Mouse (Mus musculus) embryonic facial prominence, embryonic 13.5 days (tissue): Measurements from ENCODE around the gene Slc37a4. TPM values are rescaled to one million over a fixed set of nuclear protein-coding genes. Genes with fewer than 3 reads are reported as not detected.
"Not testable (repeated sequence)": the region's sequence is repeated elsewhere in the genome, so short reads cannot be mapped to it uniquely, and the experiment has no call there.

ENCODE experiments used
- ATAC-seq: fragments of 200-750 bp; cut with Nextera tagmentation; 2 replicates; pipeline ENCODE4 v1.8.0; 2017; ENCODE audit warnings: low read depth; ENCODE audit not compliant: insufficient number of reproducible peaks, insufficient read depth, low FRiP score, low TSS enrichment
- H3K27ac ChIP-seq: fragments of 300-500 bp; sonication (generic); 2 replicates; pipeline ENCODE4 v1.5.1; 2015; ENCODE audit warnings: moderate library complexity, mild to moderate bottlenecking, inconsistent platforms
- H3K27me3 ChIP-seq: fragments of 300-500 bp; sonication (generic); 2 replicates; pipeline ENCODE4 v1.6.1; 2015; ENCODE audit warnings: mild to moderate bottlenecking, inconsistent platforms
- H3K36me3 ChIP-seq: fragments of 300-500 bp; sonication (generic); 2 replicates; pipeline ENCODE4 v1.6.1; 2015; ENCODE audit warnings: mild to moderate bottlenecking, inconsistent platforms
- H3K4me1 ChIP-seq: fragments of 300-500 bp; sonication (generic); 2 replicates; pipeline ENCODE4 v1.6.1; 2015; ENCODE audit warnings: inconsistent platforms
- H3K4me2 ChIP-seq: fragments of 300-500 bp; sonication (generic); 2 replicates; pipeline ENCODE4 v1.6.1; 2015; ENCODE audit warnings: moderate library complexity, mild to moderate bottlenecking, inconsistent platforms
- H3K4me3 ChIP-seq: fragments of 300-500 bp; sonication (generic); 2 replicates; pipeline ENCODE4 v1.5.1; 2015; ENCODE audit warnings: mild to moderate bottlenecking, inconsistent platforms
- H3K9ac ChIP-seq: fragments of 300-500 bp; sonication (generic); 2 replicates; pipeline ENCODE4 v1.6.1; 2015; ENCODE audit warnings: mild to moderate bottlenecking, inconsistent platforms
- H3K9me3 ChIP-seq: fragments of 300-500 bp; sonication (generic); 2 replicates; pipeline ENCODE4 v1.6.1; 2016; ENCODE audit warnings: inconsistent platforms
- WGBS: fragments of 180-500 bp; shearing (Covaris S2); methylation state at CpG from one replicate; pipeline ENCODE4 v1.1.7; 2015; ENCODE audit warnings: mixed read lengths; 5-methylcytosine and 5-hydroxymethylcytosine counted together
- polyA plus RNA-seq: library from polyadenylated mRNA; unstranded; fragments of >200 nt; fragmentation: Nextera tagmentation; extraction: Ambion mirVana; gene quantifications from 2 replicates; pipeline ENCODE4 v1.2.1, GENCODE M21; 2015

Slc37a4 gene
- polyA plus RNA-seq, 1 experiment from 2014 or later, result 12.2 TPM

- no peaks in the 10 kb centered on the region for H3K9me3 ChIP-seq
- H3K27me3 ChIP-seq, result no peaks in the 10 kb centered on the region
- H3K4me1 ChIP-seq, result peaks cover 17% of the 10 kb centered on the region
- H3K4me2 ChIP-seq, result no peak overlapping the region
- 92% methylated on average over 6 of the region's 6 CpGs for WGBS
- H3K27ac ChIP-seq, result no peak overlapping the region
- H3K36me3 ChIP-seq, result peaks cover 6% of the 10 kb centered on the region
- H3K9ac ChIP-seq, result no peak overlapping the region
- no peak overlapping the region for H3K4me3 ChIP-seq
- ATAC-seq, result no peak
These were observed 20.5 kb upstream of the Slc37a4 start for GRCm38 (mm10) chr9:44376141-44376540.

- H3K4me1 ChIP-seq, result peaks cover 17% of the 10 kb centered on the region
- H3K27me3 ChIP-seq, H3K27ac ChIP-seq, H3K4me3 ChIP-seq, H3K9ac ChIP-seq, H3K9me3 ChIP-seq, ATAC-seq, H3K4me2 ChIP-seq: not testable (repeated sequence)
- 80% methylated on average over 2 of the region's 2 CpGs for WGBS
- peaks cover 18% of the 10 kb centered on the region for H3K36me3 ChIP-seq
These were observed 19.3 kb upstream of the Slc37a4 start for GRCm38 (mm10) chr9:44377335-44377734.

- 87% methylated on average over 5 of the region's 5 CpGs for WGBS
- Histone ChIP-seq H3K27ac (no peak overlapping the region), H3K4me2 (peak overlapping the region; percentile 86), H3K27me3 (no peaks in the 10 kb centered on the region), H3K4me3 (peak overlapping the region; percentile 89), H3K9ac (peak overlapping the region; percentile 95), H3K9me3 (no peaks in the 10 kb centered on the region), H3K36me3 (peaks cover 27% of the 10 kb centered on the region), H3K4me1 (peaks cover 17% of the 10 kb centered on the region)
- no peak for ATAC-seq
These were observed 18.4 kb upstream of the Slc37a4 start for GRCm38 (mm10) chr9:44378153-44378730.

- H3K27me3 ChIP-seq, result no peaks in the 10 kb centered on the region
- H3K27ac ChIP-seq, result peak within 1 kb of the TSS; percentile 87
- peak within 1 kb of the TSS; percentile 86 for H3K4me2 ChIP-seq
- H3K4me1 ChIP-seq, result peaks cover 17% of the 10 kb centered on the region
- H3K9me3 ChIP-seq, result no peaks in the 10 kb centered on the region
- peak within 1 kb of the TSS; percentile 89 for H3K4me3 ChIP-seq
- peak; percentile 97 for ATAC-seq
- peaks cover 37% of the 10 kb centered on the region for H3K36me3 ChIP-seq
- under 1% methylated on average over 82 of the region's 83 CpGs for whole genome bisulfite sequencing
- H3K9ac ChIP-seq, result peak within 1 kb of the TSS; percentile 95
These were observed 17.4 kb upstream of the Slc37a4 start, which contains the start of gene Hyou1 for GRCm38 (mm10) chr9:44379054-44379834. Gene Hyou1, plus strand, starts transcription at chr9:44379490.

- 7% methylated on average over 15 of the region's 15 CpGs for WGBS
- Histone ChIP-seq H3K4me1 (peaks cover 17% of the 10 kb centered on the region), H3K27ac (peak overlapping the region; percentile 87), H3K4me3 (peak overlapping the region; percentile 89), H3K27me3 (no peaks in the 10 kb centered on the region), H3K36me3 (peaks cover 44% of the 10 kb centered on the region), H3K9me3 (no peaks in the 10 kb centered on the region), H3K9ac (peak overlapping the region; percentile 95), H3K4me2 (peak overlapping the region; percentile 86)
- ATAC-seq, result peak; percentile 22; the same call in 1 of the 2 replicates
These were observed 16.8 kb upstream of the Slc37a4 start for GRCm38 (mm10) chr9:44379862-44380261.

- Histone ChIP-seq H3K4me2 (no peak overlapping the region), H3K9me3 (no peaks in the 10 kb centered on the region), H3K27me3 (no peaks in the 10 kb centered on the region), H3K27ac (no peak overlapping the region), H3K36me3 (peaks cover 91% of the 10 kb centered on the region), H3K4me1 (peaks cover 11% of the 10 kb centered on the region), H3K4me3 (no peak overlapping the region), H3K9ac (no peak overlapping the region)
- WGBS, result 93% methylated on average over 13 of the region's 13 CpGs
- no peak for ATAC-seq
These were observed 12.1 kb upstream of the Slc37a4 start for GRCm38 (mm10) chr9:44384596-44384995.

- ATAC-seq, result no peak
- WGBS, result 79% methylated on average over 3 of the region's 3 CpGs
- H3K27me3 ChIP-seq, result no peaks in the 10 kb centered on the region
- H3K4me3 ChIP-seq, result no peak overlapping the region
- H3K9ac ChIP-seq, result no peak overlapping the region
- H3K9me3 ChIP-seq, result no peaks in the 10 kb centered on the region
- no peak overlapping the region for H3K4me2 ChIP-seq
- no peaks in the 10 kb centered on the region for H3K4me1 ChIP-seq
- H3K27ac ChIP-seq, result no peak overlapping the region
- peaks cover 97% of the 10 kb centered on the region for H3K36me3 ChIP-seq
These were observed 9.4 kb upstream of the Slc37a4 start for GRCm38 (mm10) chr9:44387221-44387620.

GRCm38 (mm10) chr9:44389273-44389672, 7.4 kb upstream of the Slc37a4 start:
- H3K9ac ChIP-seq, result no peak overlapping the region
- H3K36me3 ChIP-seq, result peaks cover 83% of the 10 kb centered on the region
- 63% methylated on average over 8 of the region's 8 CpGs for WGBS
- ATAC-seq, result no peak
- no peak overlapping the region for H3K4me2 ChIP-seq
- no peaks in the 10 kb centered on the region for H3K4me1 ChIP-seq
- H3K4me3 ChIP-seq, result no peak overlapping the region
- H3K27ac ChIP-seq, result no peak overlapping the region
- H3K9me3 ChIP-seq, result no peaks in the 10 kb centered on the region
- no peaks in the 10 kb centered on the region for H3K27me3 ChIP-seq

GRCm38 (mm10) chr9:44391466-44391865, 5.2 kb upstream of the Slc37a4 start:
- no peak overlapping the region for H3K27ac ChIP-seq
- ATAC-seq, result no peak
- H3K4me3 ChIP-seq, result no peak overlapping the region
- peaks cover 61% of the 10 kb centered on the region for H3K36me3 ChIP-seq
- no peaks in the 10 kb centered on the region; the same call in 1 of the 2 replicates for H3K4me1 ChIP-seq
- no peak overlapping the region for H3K4me2 ChIP-seq
- no peaks in the 10 kb centered on the region for H3K27me3 ChIP-seq
- H3K9me3 ChIP-seq, result no peaks in the 10 kb centered on the region
- 43% methylated on average over 4 of the region's 4 CpGs for WGBS
- no peak overlapping the region for H3K9ac ChIP-seq

- Histone ChIP-seq H3K36me3 (peaks cover 31% of the 10 kb centered on the region), H3K27me3 (0 out of 2 replicates have a peak, but pooled peaks cover 5% of the 10 kb centered on the region), H3K9me3 (no peaks in the 10 kb centered on the region), H3K4me1 (peaks cover 17% of the 10 kb centered on the region), H3K4me3 (peak overlapping the region; percentile 75), H3K9ac (peak overlapping the region; percentile 82), H3K4me2 (peak overlapping the region; percentile 98), H3K27ac (peak overlapping the region; percentile 17; the same call in 1 of the 2 replicates)
- no peak for ATAC-seq
- 13% methylated on average over 4 of the region's 4 CpGs for WGBS
These were observed 1.4 kb downstream of the Slc37a4 start for GRCm38 (mm10) chr9:44398087-44398486.

- peak overlapping the region; percentile 17; the same call in 1 of the 2 replicates for H3K27ac ChIP-seq
- peaks cover 17% of the 10 kb centered on the region for H3K4me1 ChIP-seq
- peaks cover 36% of the 10 kb centered on the region for H3K36me3 ChIP-seq
- peak overlapping the region; percentile 82; the same call in 1 of the 2 replicates for H3K9ac ChIP-seq
- no peak for ATAC-seq
- 0 out of 2 replicates have a peak, but pooled peaks cover 5% of the 10 kb centered on the region for H3K27me3 ChIP-seq
- peak overlapping the region; percentile 75; the same call in 1 of the 2 replicates for H3K4me3 ChIP-seq
- H3K4me2 ChIP-seq, result peak overlapping the region; percentile 98
- 84% methylated on average over 9 of the region's 9 CpGs for WGBS
- no peaks in the 10 kb centered on the region for H3K9me3 ChIP-seq
These were observed 1.9 kb downstream of the Slc37a4 start for GRCm38 (mm10) chr9:44398551-44398950.
